ENCODE assay signal across 14 mouse cellular contexts in genomic region chr9:67799078-67799819, GRCm38 (mm10). TPM values are rescaled to one million over a fixed set of nuclear protein-coding genes. Genes with fewer than 3 reads are reported as not detected.
DNase-seq lines count a peak whose midpoint lies in the region; ATAC-seq lines count a peak whose summit lies in the region.
"Had no signal": no experiment of that assay in that cellular context is flagged by ENCODE, and none has a peak within 500 bp of the region (broad histone marks: within the 10 kb centered on the region; RNA-seq: fewer than 3 reads in every experiment).

No protein-coding gene starts in this region.

- H3K27me3 ChIP-seq in lung, embryonic 15.5 days, result no peaks in the 10 kb centered on the region

- H3K4me3 ChIP-seq in lung, embryonic 15.5 days, result no peak overlapping the region

- peaks cover 9% of the 10 kb centered on the region for H3K4me1 ChIP-seq in lung, embryonic 15.5 days

- H3K9me3 ChIP-seq in lung, embryonic 15.5 days, result no peaks in the 10 kb centered on the region

- DNase-seq in frontal cortex, postnatal 14 days (ENCODE audit: low spot score in 2 of 2), result no peak
- no peak for DNase-seq in lung, postnatal 10 days
- DNase-seq in adrenal gland, postnatal 25 days, result peak; percentile 18
- DNase-seq in naive thymus-derived CD4-positive, alpha-beta T cell, adult 2 months (ENCODE audit: low read depth), result peak; percentile 58
- no peak for DNase-seq in testis, postnatal 14 days (ENCODE audit: low spot score)
- DNase-seq: kidney, adult 8-10 months; spleen, adult 18-20 months had no signal

- no peak overlapping the region for H3K27ac ChIP-seq in lung, embryonic 15.5 days

- peak overlapping the region; percentile 10; the same call in 1 of the 2 replicates for H3K9ac ChIP-seq in lung, embryonic 15.5 days

- 46% methylated on average over 14 of the region's 14 CpGs for WGBS in lung, embryonic 15.5 days

- H3K36me3 ChIP-seq in lung, embryonic 15.5 days, result no peaks in the 10 kb centered on the region

- peak; percentile 59; the same call in 1 of the 2 replicates for ATAC-seq in frontal cortex, adult (ENCODE audit: low TSS enrichment)
- no peak for ATAC-seq in lung, embryonic 15.5 days (ENCODE audit: borderline replicate concordance, extremely low read depth, low FRiP score, low TSS enrichment)
- no peak for ATAC-seq in megakaryocyte progenitor cell, adult 5-6 weeks (replicated peaks; ENCODE audit: poor library complexity)

- H3K4me2 ChIP-seq in lung, embryonic 15.5 days, result no peak overlapping the region

RNA-seq across cellular contexts. Expression of gene C2cd4a, which starts 32.9 kb away (rescaled TPM):
- 0.98 and 1.3 TPM in 2 replicates for polyA plus RNA-seq in lung, embryonic 15.5 days (2015; fragmentation: Nextera tagmentation; extraction: Ambion mirVana)
- total RNA-seq in adrenal gland, postnatal 25 days (2021), result not detected in 2 replicates
- not detected in 2 replicates for total RNA-seq in megakaryocyte progenitor cell, adult 5-6 weeks (2015)
- total RNA-seq in megakaryocyte progenitor cell, adult 5-6 weeks (2017), result not detected in 2 replicates
- total RNA-seq: left cerebral cortex, postnatal 25 days; megakaryocyte, adult 5-6 weeks; neutrophil, adult 5-6 weeks had no signal
- polyA plus RNA-seq: embryonic facial prominence, embryonic 11.5 days had no signal

RNA-seq across cellular contexts. Expression of gene C2cd4b, which starts 40.0 kb away (rescaled TPM):
- 0.95 and 1.6 TPM in 2 replicates for polyA plus RNA-seq in lung, embryonic 15.5 days (2015; fragmentation: Nextera tagmentation; extraction: Ambion mirVana)
- 0.24 TPM in 1 of 2 replicates, not detected in the other for total RNA-seq in adrenal gland, postnatal 25 days (2021)
- not detected in 2 replicates for total RNA-seq in megakaryocyte progenitor cell, adult 5-6 weeks (2015)
- total RNA-seq in megakaryocyte progenitor cell, adult 5-6 weeks (2017), result not detected in 2 replicates
- total RNA-seq: megakaryocyte, adult 5-6 weeks; neutrophil, adult 5-6 weeks had no signal
- polyA plus RNA-seq: embryonic facial prominence, embryonic 11.5 days had no signal

RNA-seq across cellular contexts. Expression of gene Vps13c, which starts 40.9 kb away (rescaled TPM):
- polyA plus RNA-seq in lung, embryonic 15.5 days (2015; fragmentation: Nextera tagmentation; extraction: Ambion mirVana), result 5.0 and 5.6 TPM in 2 replicates
- 61.2 and 75.2 TPM in 2 replicates for total RNA-seq in adrenal gland, postnatal 25 days (2021)
- 43.9 and 46.1 TPM in 2 replicates for total RNA-seq in megakaryocyte progenitor cell, adult 5-6 weeks (2015)
- 44.8 and 54.9 TPM in 2 replicates for total RNA-seq in megakaryocyte progenitor cell, adult 5-6 weeks (2017)

Comparison
In these comparisons a context has a peak if more than half of its experiments do, and no peak if none do; other contexts are left out.
1. DNase-seq: peak in adrenal gland, postnatal 25 days (single experiment) and naive thymus-derived CD4-positive, alpha-beta T cell, adult 2 months (single experiment); none in frontal cortex, postnatal 14 days (0 of 2), lung, postnatal 10 days (single experiment) and testis, postnatal 14 days (single experiment).